Mouse (Mus musculus): ENCODE measurements around the gene Kdelc1.

Kdelc1 gene

DNA sequence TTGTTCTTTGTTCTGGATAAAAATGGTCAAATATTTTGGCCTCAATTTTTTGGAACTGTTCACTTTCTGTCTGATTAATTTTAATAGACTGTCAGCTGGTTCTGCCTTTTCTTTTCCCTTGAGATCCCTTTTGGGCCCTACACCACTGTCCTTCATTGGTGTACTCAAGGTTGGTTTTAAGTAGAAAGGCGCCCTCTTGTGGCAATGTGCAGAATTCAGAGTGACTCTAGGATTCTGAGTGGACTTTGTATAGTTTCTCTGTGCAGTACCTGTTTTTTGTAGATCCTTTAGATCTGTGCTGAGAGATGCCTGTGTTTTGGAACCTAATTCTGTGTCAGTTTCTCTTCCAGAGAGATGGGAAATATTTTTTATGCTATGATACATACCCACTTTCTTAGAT, 54.0 kb downstream of the Kdelc1 start:
- peak; percentile 56 to 62 for DNase-seq (ENCODE audit: low read depth in 2 of 2, low spot score in 2 of 2)

DNA sequence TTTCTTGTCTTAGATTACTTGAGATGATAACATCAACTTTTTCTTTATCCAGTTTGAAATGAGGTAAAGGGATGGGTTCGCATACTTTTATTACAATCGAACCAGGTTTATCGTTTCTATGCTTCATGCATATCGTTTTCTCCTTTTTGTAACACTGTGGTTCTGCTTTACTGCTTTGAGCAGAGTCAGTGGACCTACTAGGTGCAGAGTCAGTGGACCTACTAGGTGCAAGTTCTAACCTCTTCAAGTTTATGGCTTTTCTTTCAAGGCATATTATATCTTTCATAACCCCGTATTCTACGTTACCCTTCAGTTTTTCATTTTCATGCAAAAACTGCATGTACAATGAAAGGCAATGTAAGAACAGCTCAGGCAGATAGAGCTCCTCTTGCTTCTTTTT, 55.2 kb downstream of the Kdelc1 start:
- no peak for DNase-seq (ENCODE audit: low read depth in 2 of 2, low spot score in 2 of 2)

DNA sequence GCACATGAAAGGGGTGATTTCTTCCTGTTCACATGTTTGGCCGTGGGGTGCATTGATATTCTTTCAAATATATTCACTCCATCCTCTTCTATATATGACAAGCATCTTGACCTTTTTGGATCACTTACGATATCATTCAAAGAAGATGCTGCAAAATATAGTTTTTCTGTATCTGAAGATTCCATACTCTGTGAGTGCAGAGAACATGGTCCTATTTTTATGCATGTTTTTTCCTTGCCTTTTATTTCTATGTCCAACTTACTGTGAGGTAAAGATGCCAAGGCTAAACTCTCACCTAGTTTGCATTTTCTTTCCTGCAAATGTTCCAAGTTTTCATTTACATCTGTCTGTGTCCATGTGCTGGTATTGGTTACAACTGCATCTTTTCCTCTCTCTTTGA, 56.8 kb downstream of the Kdelc1 start, which contains the start of gene Gm8251:
Gene Gm8251, minus strand, starts transcription at position 101 of the 400 bp plus-strand sequence.
- DNase-seq (ENCODE audit: low read depth in 2 of 2, low spot score in 2 of 2), result no peak

DNA sequence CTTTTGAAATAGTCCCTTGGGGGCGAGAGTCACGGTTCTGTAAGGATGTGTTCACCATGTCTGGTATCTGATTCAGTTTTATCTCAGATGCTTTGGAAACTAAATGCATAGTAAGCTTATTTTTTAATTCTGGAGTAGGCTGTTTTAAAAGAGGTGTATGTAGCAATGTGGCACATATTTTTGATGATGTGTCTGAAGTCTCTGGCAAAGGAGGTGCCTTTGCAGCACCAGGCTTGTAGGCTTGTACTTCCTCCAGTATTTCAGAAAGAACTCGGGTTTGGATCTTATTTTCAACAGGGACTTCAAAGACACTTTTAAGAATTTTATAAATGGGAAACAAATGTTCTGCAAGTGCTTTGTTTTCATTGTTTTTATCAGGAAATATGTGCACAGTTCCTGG, 60.8 kb downstream of the Kdelc1 start:
- DNase-seq (ENCODE audit: low read depth in 2 of 2, low spot score in 2 of 2), result no peak
